ENCODE assay signal across 10 mouse cellular contexts in genomic region chr11:68089885-68090592, GRCm38 (mm10).
DNase-seq lines count a peak whose midpoint lies in the region; ATAC-seq lines count a peak whose summit lies in the region.
"Had no signal": no experiment of that assay in that cellular context is flagged by ENCODE, and none has a peak within 500 bp of the region (broad histone marks: within the 10 kb centered on the region; RNA-seq: fewer than 3 reads in every experiment).

No protein-coding gene starts in this region.

- no peak for ATAC-seq in hindbrain, embryonic 14.5 days (ENCODE audit: low FRiP score)
- ATAC-seq in embryonic facial prominence, embryonic 11.5 days (replicated peaks; ENCODE audit: insufficient number of reproducible peaks, low FRiP score, low TSS enrichment, low read depth) = no peak
- ATAC-seq in activated CD4-positive, CD25-positive, alpha-beta regulatory T cell, adult 4 months = no peak
- ATAC-seq: midbrain, embryonic 13.5 days had no signal

- WGBS in hindbrain, embryonic 10.5 days = 62% methylated on average over 13 of the region's 13 CpGs
- WGBS in hindbrain, embryonic 14.5 days = 57% methylated on average over 13 of the region's 13 CpGs
- WGBS in embryonic facial prominence, embryonic 11.5 days = 39% methylated on average over 13 of the region's 13 CpGs

- H3K36me3 ChIP-seq in hindbrain, embryonic 10.5 days = no peaks in the 10 kb centered on the region
- no peaks in the 10 kb centered on the region for H3K36me3 ChIP-seq in hindbrain, embryonic 14.5 days (replicated peaks; ENCODE audit: control insufficient read depth, insufficient read depth)
- no peaks in the 10 kb centered on the region for H3K36me3 ChIP-seq in embryonic facial prominence, embryonic 11.5 days (replicated peaks; ENCODE audit: control insufficient read depth, insufficient read depth, low read depth, low read length)
- H3K36me3 ChIP-seq: hindbrain, embryonic 13.5 days; midbrain, embryonic 13.5 days had no signal

- H3K27ac ChIP-seq in hindbrain, embryonic 10.5 days = peak overlapping the region; percentile 46
- H3K27ac ChIP-seq in hindbrain, embryonic 14.5 days = no peak overlapping the region
- no peak overlapping the region for H3K27ac ChIP-seq in embryonic facial prominence, embryonic 11.5 days (replicated peaks; ENCODE audit: low read depth, low read length)
- H3K27ac ChIP-seq: hindbrain, embryonic 13.5 days; midbrain, embryonic 13.5 days had no signal

- peaks cover 10% of the 10 kb centered on the region for H3K4me1 ChIP-seq in hindbrain, embryonic 10.5 days (replicated peaks)
- no peaks in the 10 kb centered on the region for H3K4me1 ChIP-seq in hindbrain, embryonic 14.5 days (replicated peaks; ENCODE audit: control insufficient read depth, insufficient read depth, low read length)
- H3K4me1 ChIP-seq in embryonic facial prominence, embryonic 11.5 days (ENCODE audit: control insufficient read depth, insufficient read depth, low read length) = no peaks in the 10 kb centered on the region

- H3K9ac ChIP-seq in hindbrain, embryonic 14.5 days = no peak overlapping the region
- H3K9ac ChIP-seq in embryonic facial prominence, embryonic 11.5 days (replicated peaks; ENCODE audit: low read length) = no peak overlapping the region
- H3K9ac ChIP-seq: hindbrain, embryonic 13.5 days; midbrain, embryonic 13.5 days had no signal

- no peaks in the 10 kb centered on the region for H3K27me3 ChIP-seq in hindbrain, embryonic 10.5 days (ENCODE audit: insufficient read depth, poor library complexity, severe bottlenecking)
- H3K27me3 ChIP-seq in hindbrain, embryonic 14.5 days (ENCODE audit: control insufficient read depth, insufficient read depth, low read length) = no peaks in the 10 kb centered on the region
- H3K27me3 ChIP-seq in embryonic facial prominence, embryonic 11.5 days (ENCODE audit: control insufficient read depth, insufficient read depth, low read length) = no peaks in the 10 kb centered on the region
- H3K27me3 ChIP-seq: hindbrain, embryonic 13.5 days; midbrain, embryonic 13.5 days had no signal

- H3K4me3 ChIP-seq in hindbrain, embryonic 10.5 days = no peak overlapping the region
- no peak overlapping the region for H3K4me3 ChIP-seq in hindbrain, embryonic 14.5 days (replicated peaks; ENCODE audit: low read length)
- no peak overlapping the region for H3K4me3 ChIP-seq in embryonic facial prominence, embryonic 11.5 days (ENCODE audit: low read depth, low read length)
- H3K4me3 ChIP-seq: hindbrain, embryonic 13.5 days; midbrain, embryonic 13.5 days had no signal

- DNase-seq in hindbrain, embryonic 10.5 days (ENCODE audit: low spot score) = peak; percentile 13
- no peak for DNase-seq in hindbrain, embryonic 14.5 days (ENCODE audit: low spot score)
- DNase-seq in Muller cell, postnatal 12 days (ENCODE audit: inconsistent ontology term) = peak; percentile 71
- peak; percentile 68 for DNase-seq in embryonic facial prominence, embryonic 11.5 days (ENCODE audit: low spot score)
- peak; percentile 19 for DNase-seq in lung, postnatal 36 days
- no peak for DNase-seq in urinary bladder, adult 18-20 months (ENCODE audit: low spot score in 2 of 2)
- DNase-seq in thymus, adult 18-20 months = no peak

- H3K4me2 ChIP-seq in hindbrain, embryonic 14.5 days (replicated peaks) = no peak overlapping the region
- H3K4me2 ChIP-seq in embryonic facial prominence, embryonic 11.5 days (ENCODE audit: low read depth, low read length) = no peak overlapping the region
- H3K4me2 ChIP-seq: hindbrain, embryonic 13.5 days; midbrain, embryonic 13.5 days had no signal

- no peaks in the 10 kb centered on the region for H3K9me3 ChIP-seq in hindbrain, embryonic 10.5 days
- no peaks in the 10 kb centered on the region for H3K9me3 ChIP-seq in hindbrain, embryonic 14.5 days (ENCODE audit: control insufficient read depth, low read length)
- no peaks in the 10 kb centered on the region for H3K9me3 ChIP-seq in embryonic facial prominence, embryonic 11.5 days (replicated peaks; ENCODE audit: control insufficient read depth, low read length)
- H3K9me3 ChIP-seq: hindbrain, embryonic 13.5 days; midbrain, embryonic 13.5 days had no signal

Comparison
In these comparisons a context has a peak if more than half of its experiments do, and no peak if none do; other contexts are left out.
1. DNase-seq: peak in hindbrain, embryonic 10.5 days (single experiment), Muller cell, postnatal 12 days (single experiment), embryonic facial prominence, embryonic 11.5 days (single experiment) and lung, postnatal 36 days (single experiment); none in hindbrain, embryonic 14.5 days (single experiment), urinary bladder, adult 18-20 months (0 of 2) and thymus, adult 18-20 months (0 of 2).